Mouse (Mus musculus): ENCODE measurements around the gene Ccdc62. TPM values are rescaled to one million over a fixed set of nuclear protein-coding genes. Genes with fewer than 3 reads are reported as not detected.

The Ccdc62 gene
- total RNA-seq, 2 experiments from 2014 or later, result 2.3 to 3.6 TPM

GRCm38 (mm10) chr5:123935931-123936330, 5.5 kb downstream of the Ccdc62 start:
- no peak for DNase-seq

- no peak for DNase-seq
Measured at GRCm38 (mm10) chr5:123938479-123938878, 8.0 kb downstream of the Ccdc62 start.

- DNase-seq, result no peak
Measured at GRCm38 (mm10) chr5:123946546-123946945, 16.1 kb downstream of the Ccdc62 start.

GRCm38 (mm10) chr5:123947041-123947761, 16.7 kb downstream of the Ccdc62 start:
- DNase-seq, result no peak

DNA sequence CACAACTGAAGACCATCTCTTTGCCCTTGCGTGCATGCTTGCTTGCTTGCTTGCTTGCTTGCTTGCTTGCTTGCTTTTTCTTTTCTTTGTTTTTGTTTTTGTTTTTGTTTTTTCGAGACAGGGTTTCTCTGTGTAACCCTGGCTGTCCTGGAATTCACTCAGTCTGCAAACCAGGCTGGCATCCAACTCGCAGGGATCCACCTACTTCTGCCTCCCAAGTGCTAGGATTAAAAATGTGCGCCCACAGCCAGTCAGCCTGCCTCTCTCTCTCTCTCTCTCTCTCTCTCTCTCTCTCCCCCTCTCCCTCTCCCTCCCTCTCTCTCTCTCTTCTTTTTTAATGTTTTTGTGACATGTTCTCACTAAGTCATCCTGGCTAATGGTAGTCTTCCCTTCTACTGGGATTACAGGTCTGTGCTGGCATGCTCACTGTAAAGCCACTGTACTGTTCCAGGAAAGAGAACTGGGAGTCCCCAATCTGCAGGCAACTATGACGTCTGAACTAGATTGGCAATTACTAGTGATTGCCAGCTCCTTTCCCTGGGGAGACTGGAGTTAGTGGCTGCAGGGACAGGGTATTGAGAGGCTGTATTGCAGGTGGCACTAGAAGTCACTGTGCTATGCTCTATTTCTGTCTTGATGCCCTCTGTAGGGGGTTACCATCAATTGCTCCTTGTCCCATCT, 22.0 kb downstream of the Ccdc62 start:
- DNase-seq, result no peak

- no peak for DNase-seq
Measured at GRCm38 (mm10) chr5:123957213-123957612, 26.7 kb downstream of the Ccdc62 start.

- no peak for DNase-seq
Measured at GRCm38 (mm10) chr5:123959018-123959417, 28.5 kb downstream of the Ccdc62 start.

DNA sequence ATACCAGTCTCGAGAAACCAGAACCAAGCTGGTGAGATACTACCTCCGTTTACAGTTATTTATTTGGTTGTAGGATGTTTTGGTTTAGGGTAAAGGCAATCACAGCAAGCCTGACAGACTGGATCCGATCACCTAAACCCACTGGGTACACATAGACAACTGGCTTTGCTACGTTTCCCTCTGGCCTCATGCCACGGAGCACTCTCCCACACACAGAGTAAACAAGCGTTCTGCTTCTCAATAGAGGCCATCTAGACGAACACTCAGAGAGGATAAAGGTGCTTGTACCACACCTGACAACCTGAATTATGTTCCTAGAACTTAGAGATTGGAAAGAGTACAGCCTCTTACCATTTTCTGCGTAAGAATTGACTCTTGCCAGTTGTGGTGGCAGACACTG, 29.6 kb downstream of the Ccdc62 start:
- DNase-seq, result no peak

DNA sequence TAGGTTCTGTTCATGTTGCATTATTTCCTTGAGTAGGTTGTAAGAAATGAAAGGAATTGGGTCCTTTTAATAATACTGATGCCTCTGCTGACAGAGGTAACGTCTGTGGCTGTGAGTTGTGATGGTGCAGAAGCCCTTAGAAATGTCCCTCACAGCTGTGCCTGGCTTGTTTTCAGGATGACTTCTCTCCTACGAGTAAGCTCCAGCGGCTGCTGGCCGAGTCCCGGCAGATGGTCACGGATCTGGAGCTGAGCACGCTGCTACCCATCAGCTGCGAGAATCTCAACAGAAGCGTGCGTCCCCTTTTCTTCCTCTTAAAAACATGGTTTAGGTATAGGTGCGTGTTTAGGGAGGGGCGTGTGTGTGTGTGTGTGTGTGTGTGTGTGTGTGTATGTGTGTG, 30.6 kb downstream of the Ccdc62 start:
- no peak for DNase-seq

GRCm38 (mm10) chr5:123964208-123964607, 33.7 kb downstream of the Ccdc62 start:
- DNase-seq, result no peak

GRCm38 (mm10) chr5:123966759-123967158, 36.3 kb downstream of the Ccdc62 start:
- DNase-seq, result no peak

GRCm38 (mm10) chr5:123968468-123968867, 38.0 kb downstream of the Ccdc62 start:
- DNase-seq, result no peak

GRCm38 (mm10) chr5:123969216-123969615, 38.7 kb downstream of the Ccdc62 start:
- no peak for DNase-seq

DNA sequence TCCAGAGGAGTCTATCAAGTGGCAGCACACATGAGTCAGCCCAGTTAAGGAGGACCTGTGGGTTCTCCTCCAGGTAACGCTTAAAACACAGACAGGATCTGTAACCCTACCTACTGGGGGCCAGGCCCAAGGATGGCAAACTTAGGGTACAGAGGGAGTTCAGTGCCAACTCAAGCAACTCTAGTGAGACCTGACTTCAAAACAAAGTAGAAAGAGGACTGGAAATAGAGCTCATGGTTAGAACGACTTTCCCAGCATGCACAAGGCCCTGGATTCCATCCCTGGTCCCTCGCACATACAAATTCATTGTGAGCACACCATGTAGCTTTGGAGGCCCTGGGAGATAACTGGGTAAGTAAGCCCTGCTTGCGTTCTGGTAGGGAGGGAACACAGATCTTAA, 40.1 kb downstream of the Ccdc62 start:
- DNase-seq, result no peak

GRCm38 (mm10) chr5:123972453-123972852, 42.0 kb downstream of the Ccdc62 start:
- DNase-seq, result no peak

- DNase-seq, result peak; percentile 68
Measured at GRCm38 (mm10) chr5:123973299-123974178, 43.1 kb downstream of the Ccdc62 start, which contains the start of gene Hip1r. Gene Hip1r, plus strand, starts transcription at chr5:123973628.

GRCm38 (mm10) chr5:123974179-123974485, 43.7 kb downstream of the Ccdc62 start:
- no peak for DNase-seq

GRCm38 (mm10) chr5:123974616-123975111, 44.2 kb downstream of the Ccdc62 start:
- no peak for DNase-seq

DNA sequence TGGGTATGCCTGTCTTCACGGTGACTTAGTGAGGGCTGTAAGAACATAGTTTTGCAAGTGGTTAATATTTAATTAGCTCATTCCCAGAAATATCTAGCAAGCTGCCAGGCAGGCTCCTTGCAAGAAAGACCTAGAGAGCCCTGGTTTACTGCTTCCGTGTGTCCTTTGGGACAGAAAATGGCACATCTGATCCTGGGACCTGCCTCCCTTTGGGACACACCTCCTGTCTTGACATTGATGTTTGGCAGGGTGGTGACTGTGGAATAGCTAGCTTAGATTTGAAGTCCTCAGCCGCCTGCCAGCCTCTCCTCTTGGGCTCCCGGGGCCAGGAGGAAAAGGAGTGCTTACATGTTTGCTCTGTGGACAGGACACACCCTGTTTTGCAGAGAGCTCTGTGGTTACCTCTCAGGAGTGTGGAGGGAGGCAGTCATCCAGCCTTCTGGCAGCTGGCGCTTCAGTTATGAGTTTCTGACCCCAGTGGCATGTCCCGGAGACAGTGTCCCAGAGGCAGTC, 45.2 kb downstream of the Ccdc62 start:
- no peak for DNase-seq

GRCm38 (mm10) chr5:123977231-123977630, 46.8 kb downstream of the Ccdc62 start:
- DNase-seq, result no peak

GRCm38 (mm10) chr5:123978131-123978530, 47.7 kb downstream of the Ccdc62 start:
- no peak for DNase-seq

DNA sequence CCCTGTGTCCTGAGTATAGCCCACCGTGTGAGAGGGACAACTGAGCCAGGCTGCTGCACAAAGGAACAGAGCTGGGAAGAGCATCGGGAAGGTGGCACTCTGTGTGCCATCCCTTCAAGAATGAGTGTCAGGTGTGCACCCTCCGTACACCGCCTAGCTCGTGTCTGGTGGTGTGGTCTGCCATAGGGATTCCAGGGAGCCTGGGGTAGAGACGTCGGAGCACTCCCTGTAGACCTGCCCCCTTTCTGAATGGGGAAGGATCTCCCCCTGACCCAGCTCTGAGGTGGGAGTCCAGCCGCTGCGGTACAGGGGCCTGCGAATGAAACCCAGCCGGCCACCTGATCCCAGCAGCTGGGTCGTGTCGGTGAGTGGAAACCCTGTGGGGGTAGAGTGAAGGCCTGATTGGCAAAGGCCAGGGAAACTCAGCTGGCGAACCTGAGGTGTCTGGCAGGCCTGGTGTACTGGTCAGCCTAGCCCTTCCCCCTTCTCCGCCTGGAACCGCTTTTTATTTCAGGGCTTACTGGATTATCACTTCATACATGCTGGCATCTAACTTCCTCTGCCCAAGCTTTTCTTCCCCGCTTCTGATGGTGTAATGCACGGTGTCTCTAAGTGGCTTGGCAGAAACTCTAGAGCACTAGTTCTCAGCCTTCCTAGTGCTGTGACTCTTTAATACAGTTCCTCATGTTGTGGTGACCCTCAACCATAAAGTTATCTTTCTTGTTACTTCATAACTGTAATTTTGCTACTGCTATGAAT, 48.9 kb downstream of the Ccdc62 start:
- no peak for DNase-seq
